Mouse (Mus musculus) layer of hippocampus, adult 18-20 months (tissue): ENCODE data around the gene Ppara. TPM values are rescaled to one million over a fixed set of nuclear protein-coding genes. Genes with fewer than 3 reads are reported as not detected.

ENCODE experiments used
- DNase-seq, 2 experiments: peaks; one replicate each; pipeline ENCODE4 v3.0.0; 2022; ENCODE audit warnings: low spot score in 2 of 2
- total RNA-seq, 2 experiments: library from RNA; stranded (reverse); gene quantifications; 2 replicates each; pipeline ENCODE4 v1.2.3; 2021

Ppara gene
- total RNA-seq, 2 experiments from 2014 or later: 2.9 to 3.4 TPM

DNA sequence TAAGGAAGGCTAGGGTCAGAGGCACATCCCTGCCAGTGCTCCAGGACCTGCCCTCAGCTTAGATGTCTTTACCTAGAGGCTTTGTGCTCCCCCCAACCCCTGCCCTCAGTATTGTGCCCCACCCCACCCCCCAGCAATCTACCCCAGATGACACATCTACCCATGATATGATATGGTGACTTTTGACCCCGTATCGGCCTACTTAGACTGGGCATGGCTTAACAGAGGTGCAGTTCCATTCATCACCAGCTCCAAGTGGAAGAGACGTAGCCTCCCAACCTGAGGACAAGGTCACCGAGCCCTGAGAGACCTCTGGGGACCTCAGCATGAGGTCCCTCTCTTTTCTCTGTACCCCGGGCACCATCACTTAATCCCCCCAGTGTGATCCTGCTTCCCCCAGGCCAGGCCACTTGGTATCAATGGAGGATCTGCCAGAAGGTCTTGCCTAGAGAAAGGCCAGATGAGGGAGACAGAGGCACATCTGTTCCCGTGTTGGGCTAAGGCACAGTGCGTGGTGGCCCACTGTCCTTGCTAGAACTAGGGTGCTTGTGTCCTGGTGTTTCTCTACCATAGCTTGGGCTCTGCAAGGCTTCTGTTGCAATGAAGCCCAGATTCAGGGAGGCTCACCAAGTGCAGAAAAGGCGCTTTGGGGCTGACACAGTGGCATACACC is 30.3 kb upstream of the Ppara start:
- no peak for DNase-seq

- DNase-seq: no peak
Observed at GRCm38 (mm10) chr15:85705013-85705528, 29.7 kb upstream of the Ppara start.

DNA sequence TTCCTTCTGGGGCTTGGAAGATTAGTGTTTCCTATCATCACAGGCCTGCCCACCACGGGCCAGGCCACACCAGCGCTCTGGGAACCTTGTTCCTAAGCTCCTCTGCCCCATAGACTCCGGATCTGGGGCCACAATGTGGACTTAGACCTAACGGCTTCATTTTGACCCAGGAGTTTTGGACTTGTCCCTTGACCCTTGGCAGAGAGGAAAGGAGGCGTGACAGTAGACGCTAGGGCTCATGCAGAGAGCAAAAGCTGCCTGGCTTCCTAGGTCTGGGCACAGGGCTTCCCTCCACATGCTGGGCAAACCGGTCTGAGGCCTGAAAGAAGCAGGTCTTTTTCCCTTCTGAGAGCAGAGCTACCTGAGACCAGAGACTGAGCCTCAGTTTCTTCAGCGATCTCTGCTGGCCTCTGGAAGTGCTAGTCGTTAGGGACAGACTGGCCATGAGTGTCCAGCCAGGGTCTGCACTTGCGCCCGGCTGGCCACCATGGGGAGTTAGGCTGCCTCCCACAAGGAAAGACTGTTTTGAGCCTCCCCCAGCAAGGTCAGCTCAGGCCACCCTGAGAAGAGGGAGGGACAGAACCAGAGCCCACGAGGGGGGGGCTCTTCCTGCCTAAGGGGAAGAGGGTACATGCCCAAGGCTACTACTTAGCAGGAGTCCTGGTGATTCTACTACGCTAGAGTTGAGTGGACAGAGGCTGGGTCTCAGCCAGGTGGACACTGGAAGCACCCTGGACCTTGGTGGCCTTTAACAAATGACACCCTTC is 29.0 kb upstream of the Ppara start:
- no peak for DNase-seq

DNA sequence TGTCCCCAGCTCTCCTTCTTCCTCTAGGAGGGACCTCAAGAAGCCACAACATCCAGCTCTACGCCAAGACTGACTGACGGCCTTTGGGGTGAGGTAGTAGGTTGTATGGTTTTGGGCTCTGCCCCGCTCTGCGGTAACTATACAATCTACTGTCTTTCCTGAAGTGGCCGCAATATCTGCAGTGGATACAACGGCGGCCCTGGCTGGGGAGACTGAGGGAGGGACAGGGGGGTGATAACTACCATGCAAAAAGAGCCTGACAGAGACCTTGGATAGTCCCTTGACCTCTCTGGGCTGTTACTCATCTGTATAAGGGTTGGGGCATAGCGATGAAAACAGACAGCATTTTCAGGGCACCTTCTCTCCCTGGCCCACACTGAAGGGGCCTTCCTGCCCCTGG is 28.3 kb upstream of the Ppara start:
- DNase-seq: no peak

DNA sequence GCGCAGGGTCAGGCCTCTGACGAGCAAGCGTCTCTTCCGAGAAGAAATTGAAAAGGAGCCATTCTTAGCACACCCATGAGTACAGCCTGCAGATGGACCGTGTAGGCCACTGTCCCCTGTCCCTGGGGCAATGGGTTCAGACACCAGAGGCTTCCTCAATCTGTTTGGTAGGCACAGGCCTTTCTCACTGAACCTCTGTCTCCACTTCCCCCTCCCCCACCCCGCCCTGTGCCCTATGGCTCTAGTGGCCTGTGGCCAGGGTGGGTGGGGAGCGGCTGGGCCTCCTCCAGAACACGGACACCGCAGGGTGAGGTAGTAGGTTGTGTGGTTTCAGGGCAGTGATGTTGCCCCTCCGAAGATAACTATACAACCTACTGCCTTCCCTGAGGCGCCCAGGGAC is 27.8 kb upstream of the Ppara start:
- no peak for DNase-seq

GRCm38 (mm10) chr15:85707458-85708030 is 27.2 kb upstream of the Ppara start:
- DNase-seq: no peak

DNA sequence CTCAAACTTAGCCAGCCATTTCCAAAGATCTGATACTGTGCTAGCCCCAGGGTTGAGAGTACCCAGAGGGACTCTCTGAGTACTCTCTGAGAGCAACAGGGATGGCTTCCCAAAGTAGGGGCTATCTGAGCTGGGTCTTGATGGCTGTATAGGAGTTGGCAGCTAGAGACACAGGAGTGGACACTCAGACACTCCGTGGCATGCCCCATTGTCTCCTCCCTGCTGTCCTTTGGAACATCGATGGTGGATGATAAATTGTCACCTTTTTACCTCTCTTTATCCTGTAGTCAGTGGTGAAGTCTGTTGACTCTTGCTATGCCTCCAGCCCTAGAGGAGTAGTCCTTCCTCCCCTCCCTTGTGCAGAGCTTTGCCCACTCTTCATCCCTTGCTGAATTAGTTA is 26.6 kb upstream of the Ppara start:
- no peak for DNase-seq

DNA sequence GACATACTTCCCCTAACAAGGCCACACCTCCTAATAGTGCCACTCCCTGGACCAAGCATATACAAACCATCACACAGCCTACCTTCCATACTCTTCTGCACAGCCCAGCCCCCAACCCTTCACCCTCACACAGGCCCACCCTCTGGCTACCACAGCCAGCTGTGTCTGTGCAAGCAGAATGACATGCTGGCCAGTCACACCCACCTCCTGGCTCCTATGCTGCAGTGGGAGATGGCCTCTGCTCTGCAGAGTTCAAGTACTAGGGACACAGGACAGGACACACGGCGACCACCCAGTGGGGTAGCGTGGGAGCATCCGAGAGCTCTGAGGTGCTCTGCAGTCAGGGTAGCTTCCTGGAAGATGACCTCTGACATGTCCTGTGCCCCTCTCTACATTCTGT is 25.9 kb upstream of the Ppara start:
- DNase-seq: no peak

GRCm38 (mm10) chr15:85709268-85709973 is 25.4 kb upstream of the Ppara start:
- peak; percentile 78 to 94 for DNase-seq

DNA sequence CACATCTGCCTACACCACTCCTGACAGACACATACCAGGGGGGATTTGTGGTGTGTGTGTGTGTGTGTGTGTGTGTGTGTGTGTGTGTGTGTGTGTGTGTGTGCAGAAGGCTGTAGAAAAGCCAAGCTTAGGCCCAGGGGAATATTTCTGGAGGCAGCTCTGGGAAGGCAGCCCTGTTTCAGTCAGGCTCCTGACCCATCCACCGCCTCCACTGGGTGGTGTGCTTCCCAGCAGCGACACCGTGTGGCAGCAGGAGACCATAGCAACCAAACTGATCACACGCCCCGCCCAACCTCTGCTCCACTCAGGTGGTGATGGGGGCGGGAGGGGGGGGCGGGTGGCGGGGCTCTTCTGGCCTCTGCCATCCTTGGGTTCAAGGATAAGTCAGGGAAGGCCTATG is 24.6 kb upstream of the Ppara start:
- DNase-seq: peak; percentile 70 to 88

GRCm38 (mm10) chr15:85710641-85711580 is 23.9 kb upstream of the Ppara start:
- no peak for DNase-seq

- DNase-seq: no peak
Observed at GRCm38 (mm10) chr15:85712565-85713168, 22.1 kb upstream of the Ppara start.

DNA sequence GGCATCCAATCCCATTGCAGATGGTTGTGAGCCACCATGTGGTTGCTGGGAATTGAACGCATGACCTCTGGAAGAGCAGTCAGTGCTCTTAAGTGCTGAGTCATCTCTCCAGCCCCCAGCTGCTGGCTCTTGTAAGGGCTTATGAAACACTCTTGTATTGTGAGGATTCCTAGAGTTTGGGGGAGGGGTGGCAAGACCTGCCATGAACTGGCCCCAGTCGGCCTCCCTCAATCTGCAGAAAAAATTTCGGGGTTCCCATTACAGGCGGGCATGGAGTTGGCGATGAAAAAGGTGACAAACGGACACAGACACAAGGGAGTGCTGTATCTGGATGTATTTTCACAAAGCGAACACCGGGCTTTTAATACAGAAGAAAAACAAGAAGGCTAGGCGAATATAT is 21.4 kb upstream of the Ppara start:
- no peak for DNase-seq

DNA sequence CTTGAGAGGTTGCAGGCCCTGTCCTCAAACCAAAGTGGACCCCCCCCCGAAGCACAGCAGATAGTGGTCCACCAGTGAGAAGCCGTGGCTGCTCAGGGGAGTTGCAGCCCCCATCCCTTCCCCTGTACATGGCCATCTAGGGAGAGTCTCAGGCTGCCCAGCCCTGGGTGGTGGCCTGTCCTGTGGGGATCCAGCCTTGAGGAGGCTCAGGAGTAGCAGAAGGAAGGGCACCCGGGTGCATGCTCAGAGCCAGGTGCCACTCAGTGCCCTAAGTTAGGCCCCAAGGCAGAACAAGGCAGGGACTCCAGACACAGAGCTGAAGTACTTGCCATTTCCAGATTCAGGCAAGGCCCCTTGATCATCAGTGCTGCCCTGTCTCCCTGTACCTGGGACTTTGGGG is 19.7 kb upstream of the Ppara start:
- DNase-seq: no peak

DNA sequence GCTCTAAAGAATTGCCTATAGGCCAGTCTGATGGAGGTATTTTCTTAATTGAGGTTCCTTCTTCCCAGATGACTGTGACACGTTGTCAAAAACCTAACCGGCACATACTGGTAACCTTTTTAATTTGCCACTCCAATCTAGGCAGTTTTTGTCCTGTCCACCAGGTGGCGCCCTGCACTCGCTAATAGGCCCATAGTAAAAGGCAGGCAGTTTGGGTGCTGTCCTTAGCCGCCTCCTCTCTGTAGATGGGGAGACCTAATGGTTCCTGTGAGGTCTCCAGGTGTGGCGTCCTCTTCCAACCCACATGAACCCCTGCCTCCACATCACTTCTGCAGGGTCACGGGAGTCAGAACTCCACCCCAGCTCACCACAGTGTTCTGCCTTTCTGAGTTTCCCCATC is 18.7 kb upstream of the Ppara start:
- peak; percentile 75 to 94 for DNase-seq

- DNase-seq: no peak
Observed at GRCm38 (mm10) chr15:85716591-85716990, 18.2 kb upstream of the Ppara start.

GRCm38 (mm10) chr15:85717008-85717407 is 17.8 kb upstream of the Ppara start:
- DNase-seq: no peak

DNA sequence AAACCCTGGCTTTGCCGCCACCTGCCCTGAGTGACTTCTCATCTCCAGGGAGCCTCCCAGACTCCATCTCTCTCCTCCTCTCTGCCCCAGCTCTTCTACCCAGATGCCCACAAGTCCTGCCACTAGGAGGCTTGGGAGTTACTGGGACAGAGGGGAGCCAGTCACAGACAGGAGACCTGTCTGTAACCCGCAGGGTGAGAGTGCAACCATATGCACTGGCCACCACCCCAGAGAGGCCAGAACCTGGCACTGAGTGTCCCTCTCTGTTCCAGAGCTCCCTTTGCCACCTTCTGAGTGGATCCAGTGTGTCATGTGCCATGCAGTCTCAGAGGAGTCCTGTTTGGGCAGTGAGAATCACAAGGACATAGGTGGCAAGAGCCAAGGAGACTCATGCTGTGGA is 17.0 kb upstream of the Ppara start:
- DNase-seq: no peak

- DNase-seq: no peak
Observed at GRCm38 (mm10) chr15:85719017-85719416, 15.8 kb upstream of the Ppara start.

DNA sequence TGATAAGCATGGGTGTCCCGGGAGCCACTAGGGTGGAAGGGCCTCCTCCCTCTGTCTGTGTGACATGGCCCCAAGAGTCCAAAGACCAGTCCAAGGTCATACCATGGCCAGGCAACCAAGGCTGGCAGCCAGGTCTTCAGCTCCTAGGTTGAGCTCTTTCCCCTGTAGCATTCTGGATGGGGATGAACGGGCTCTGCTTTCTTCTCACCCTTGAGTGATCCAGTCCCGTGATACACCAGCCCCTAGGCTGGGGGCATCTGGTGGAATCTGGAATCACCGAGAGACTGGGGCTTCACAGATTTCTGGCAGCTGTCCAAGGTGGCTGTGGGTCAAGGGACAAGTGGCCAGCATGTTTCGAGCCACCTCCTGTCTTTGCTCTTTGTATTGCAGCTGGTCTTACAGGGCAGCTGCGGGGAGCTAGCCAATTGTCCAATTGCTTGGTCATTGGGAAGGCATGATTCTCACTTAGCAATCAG is 14.4 kb upstream of the Ppara start:
- DNase-seq: no peak
